Mouse (Mus musculus) ES-E14 (cell line): Measurements from ENCODE around the gene Elmod1. TPM values are rescaled to one million over a fixed set of nuclear protein-coding genes. Genes with fewer than 3 reads are reported as not detected.

ENCODE experiments used
- DNase-seq: peaks from one replicate; pipeline ENCODE4 v3.0.0-alpha.2; 2013; ENCODE audit warnings: low read depth, low spot score
- H3K27ac ChIP-seq: 2 replicates; pipeline ENCODE4 v1.5.1; 2012; ENCODE audit warnings: low read depth, mild to moderate bottlenecking, low read length, moderate library complexity, mixed read lengths; ENCODE audit not compliant: poor library complexity, insufficient read depth, severe bottlenecking
- H3K36me3 ChIP-seq: 2 replicates; pipeline ENCODE4 v1.6.1; 2012; ENCODE audit warnings: mild to moderate bottlenecking, low read length, moderate library complexity, mixed read lengths; ENCODE audit not compliant: control insufficient read depth, poor library complexity, insufficient read depth, severe bottlenecking
- H3K4me1 ChIP-seq, 2 experiments: fragments of 150-350 bp in 1 of 2; sonication (generic) in 1 of 2; 2 replicates each; pipeline ENCODE4 v1.6.1; 2012; ENCODE audit warnings: low read length in 2 of 2, mild to moderate bottlenecking in 1 of 2, mixed read lengths in 1 of 2; ENCODE audit not compliant: control insufficient read depth in 2 of 2, insufficient read depth in 2 of 2, poor library complexity in 1 of 2
- H3K4me3 ChIP-seq, 2 experiments: fragments of 150-350 bp in 1 of 2; sonication (generic) in 1 of 2; 2 replicates each; pipeline ENCODE4 v1.5.1; 2012; ENCODE audit warnings: low read length in 2 of 2, low read depth in 1 of 2, mild to moderate bottlenecking in 1 of 2, mixed read lengths in 1 of 2; ENCODE audit not compliant: insufficient read depth in 1 of 2, poor library complexity in 1 of 2, severe bottlenecking in 1 of 2
- H3K9ac ChIP-seq: 2 replicates; pipeline ENCODE4 v1.6.1; 2012; ENCODE audit warnings: low read depth, mild to moderate bottlenecking, low read length, mixed read lengths; ENCODE audit not compliant: poor library complexity, insufficient read depth, severe bottlenecking
- H3K9me3 ChIP-seq: fragments of 150-350 bp; sonication (generic); 2 replicates; pipeline ENCODE4 v1.6.1; 2012; ENCODE audit warnings: low read depth, mild to moderate bottlenecking, low read length; ENCODE audit not compliant: control insufficient read depth, insufficient read depth
- CHD2 ChIP-seq: IDR thresholded peaks from 2 replicates; pipeline ENCODE4 v1.6.1; 2014; ENCODE audit warnings: mild to moderate bottlenecking, low read depth, low read length, inconsistent platforms
- HCFC1 ChIP-seq: IDR thresholded peaks from 2 replicates; pipeline ENCODE4 v1.6.1; 2012; ENCODE audit warnings: low read length, inconsistent platforms, borderline replicate concordance; ENCODE audit not compliant: insufficient read depth
- MAFK ChIP-seq: IDR thresholded peaks from 2 replicates; pipeline ENCODE4 v1.6.1; 2014; ENCODE audit warnings: mild to moderate bottlenecking, low read depth, low read length, inconsistent platforms; ENCODE audit not compliant: insufficient read depth
- ZC3H11A ChIP-seq: IDR thresholded peaks from 2 replicates; pipeline ENCODE4 v1.6.1; 2012; ENCODE audit warnings: low read depth, mild to moderate bottlenecking, inconsistent platforms, low read length, borderline replicate concordance
- ZNF384 ChIP-seq: IDR thresholded peaks from 2 replicates; pipeline ENCODE4 v1.6.1; 2012; ENCODE audit warnings: low read depth, low read length, inconsistent platforms
- in situ Hi-C, 2 experiments: fragments of 600-800 bp; cut with MboI; formaldehyde crosslinking; loops; one replicate each; pipeline ENCODE4 v1.15.1; 2025; ENCODE audit warnings: low sequenced_read_pairs in 2 of 2, inconsistent platforms in 1 of 2; ENCODE audit not compliant: unreplicated experiment in 2 of 2
- total RNA-seq: library from RNA; depleted of rRNA; stranded (reverse); fragments of 300-350 nt; gene quantifications from 2 replicates; pipeline ENCODE4 v1.2.3, GENCODE M21; 2012

The Elmod1 gene
- total RNA-seq, 1 experiment: 0.27 TPM

GRCm38 (mm10) chr9:53986972-53987371 is 11.9 kb upstream of the Elmod1 start:
- DNase-seq: no peak
- H3K9me3 ChIP-seq: no peaks in the 10 kb centered on the region
- in situ Hi-C loops: loop anchor here in 1 of 2 experiments (10.0 kb wide), 1 partner anchor 102 kb away; no protein-coding TSS in a partner anchor
- peaks cover 0 to 3% of the 10 kb centered on the region in 2 experiments; a peak in 2 of 4 replicates for H3K4me1 ChIP-seq
- no peaks in the 10 kb centered on the region for H3K36me3 ChIP-seq
- no peak for TF ChIP-seq HCFC1
- peak; percentile 20; the same call in 1 of the 2 replicates for TF ChIP-seq ZC3H11A
- H3K27ac ChIP-seq: no peak overlapping the region
- no peak overlapping the region for H3K4me3 ChIP-seq
- no peak overlapping the region for H3K9ac ChIP-seq

GRCm38 (mm10) chr9:53984868-53985267 is 9.8 kb upstream of the Elmod1 start:
- in situ Hi-C loops: loop anchor here in 1 of 2 experiments (10.0 kb wide), 1 partner anchor 100 kb away; no protein-coding TSS in a partner anchor
- peak; percentile 25 for DNase-seq
- Histone ChIP-seq H3K36me3 (no peaks in the 10 kb centered on the region), H3K27ac (no peak overlapping the region), H3K4me3 (no peak overlapping the region), H3K9ac (no peak overlapping the region), H3K9me3 (no peaks in the 10 kb centered on the region), H3K4me1 (no peaks in the 10 kb centered on the region)
- no peak for TF ChIP-seq MAFK
- peak; percentile 87 for TF ChIP-seq ZC3H11A

GRCm38 (mm10) chr9:53974328-53975121 is 576 bp downstream of the Elmod1 start:
- Histone ChIP-seq H3K27ac (no peak overlapping the region), H3K9me3 (no peaks in the 10 kb centered on the region)
- in situ Hi-C loops: no loop called here

GRCm38 (mm10) chr9:53973929-53974327 is 1.2 kb downstream of the Elmod1 start:
- no peak for TF ChIP-seq MAFK
- no peak for TF ChIP-seq CHD2
- TF ChIP-seq ZC3H11A: no peak
- no peak for TF ChIP-seq HCFC1
- TF ChIP-seq ZNF384: no peak
- no peaks in the 10 kb centered on the region for H3K9me3 ChIP-seq
- H3K4me1 ChIP-seq: no peaks in the 10 kb centered on the region
- no peak overlapping the region for H3K4me3 ChIP-seq
- no peak overlapping the region for H3K27ac ChIP-seq
- no peak overlapping the region for H3K9ac ChIP-seq
- in situ Hi-C loops: no loop called here
- H3K36me3 ChIP-seq: no peaks in the 10 kb centered on the region
- no peak for DNase-seq

More at GRCm38 (mm10) chr9:53974328-53975121, 576 bp downstream of the Elmod1 start:
- H3K9ac ChIP-seq: peak overlapping the region; percentile 10; the same call in 1 of the 2 replicates
- DNase-seq: peak; percentile 19
- TF ChIP-seq ZNF384 (no peak), MAFK (no peak), ZC3H11A (no peak), CHD2 (no peak), HCFC1 (no peak)
- H3K4me1 ChIP-seq: no peaks in the 10 kb centered on the region
- no peaks in the 10 kb centered on the region for H3K36me3 ChIP-seq
- H3K4me3 ChIP-seq: peak overlapping the region; percentile 55 to 66

- TF ChIP-seq CHD2: no peak
- TF ChIP-seq ZNF384: no peak
- no peak for TF ChIP-seq MAFK
- no peak for TF ChIP-seq ZC3H11A
- TF ChIP-seq HCFC1: no peak
- Histone ChIP-seq H3K27ac (no peak overlapping the region), H3K36me3 (no peaks in the 10 kb centered on the region), H3K9me3 (no peaks in the 10 kb centered on the region), H3K9ac (no peak overlapping the region), H3K4me3 (no peak overlapping the region), H3K4me1 (no peaks in the 10 kb centered on the region)
- no peak for DNase-seq
- in situ Hi-C loops: no loop called here
Measured at GRCm38 (mm10) chr9:53973241-53973640, 1.9 kb downstream of the Elmod1 start.
